Mouse (Mus musculus) liver, embryonic 14.5 days (tissue): ENCODE data around the gene Gnl3l.

ENCODE experiments used
- CTCF ChIP-seq: IDR thresholded peaks from 2 replicates; pipeline ENCODE4 v1.5.1; 2016; ENCODE audit warnings: antibody characterized with exemption, low read depth, control low read depth
- EP300 ChIP-seq: IDR thresholded peaks from 2 replicates; pipeline ENCODE4 v1.6.1; 2016; ENCODE audit warnings: antibody characterized with exemption, low read depth

- TF ChIP-seq CTCF (no peak), EP300 (no peak)
These were observed 33.2 kb upstream of the Gnl3l start for GRCm38 (mm10) chrX:151050337-151050736.
